Mouse (Mus musculus): ENCODE data around the gene Lamtor3. TPM values are rescaled to one million over a fixed set of nuclear protein-coding genes. Genes with fewer than 3 reads are reported as not detected.
"Not testable (repeated sequence)": the region's sequence is repeated elsewhere in the genome, so short reads cannot be mapped to it uniquely, and the experiment has no call there.

Lamtor3 gene
- polyA plus RNA-seq, 1 experiment = 41.5 TPM

- H3K4me1 ChIP-seq (ENCODE audit: control insufficient read depth, insufficient read depth, low read length) = no peaks in the 10 kb centered on the region
- DNase-seq = no peak
- H3K27me3 ChIP-seq (replicated peaks; ENCODE audit: control insufficient read depth, insufficient read depth, low read length) = no peaks in the 10 kb centered on the region
- 96% methylated on average over 4 of the region's 4 CpGs for WGBS
- H3K27ac ChIP-seq (ENCODE audit: insufficient read depth, low read depth, low read length) = no peak overlapping the region
- TF ChIP-seq CTCF (conservative IDR thresholded peaks at IDR 0.05; ENCODE audit: insufficient read depth, insufficient read length, low read depth, low read length) (no peak), POLR2A (IDR thresholded peaks at IDR 0.05; ENCODE audit: low read depth, low read length) (no peak)
- no peak overlapping the region for H3K4me3 ChIP-seq (ENCODE audit: insufficient read depth, low read depth, low read length)
- no peaks in the 10 kb centered on the region for H3K36me3 ChIP-seq (ENCODE audit: control insufficient read depth, insufficient read depth, low read length)
Observed at GRCm38 (mm10) chr3:137958352-137958751, 40.0 kb downstream of the Lamtor3 start.

- Histone ChIP-seq H3K4me3 (ENCODE audit: insufficient read depth, low read depth, low read length) (no peak overlapping the region), H3K36me3 (ENCODE audit: control insufficient read depth, insufficient read depth, low read length) (no peaks in the 10 kb centered on the region), H3K27ac (ENCODE audit: insufficient read depth, low read depth, low read length) (no peak overlapping the region), H3K4me1 (ENCODE audit: control insufficient read depth, insufficient read depth, low read length) (no peaks in the 10 kb centered on the region), H3K27me3 (replicated peaks; ENCODE audit: control insufficient read depth, insufficient read depth, low read length) (no peaks in the 10 kb centered on the region)
- 89% methylated on average over 4 of the region's 4 CpGs for WGBS
- TF ChIP-seq CTCF (conservative IDR thresholded peaks at IDR 0.05; ENCODE audit: insufficient read depth, insufficient read length, low read depth, low read length) (no peak), POLR2A (IDR thresholded peaks at IDR 0.05; ENCODE audit: low read depth, low read length) (no peak)
- no peak for DNase-seq
Observed at GRCm38 (mm10) chr3:137959456-137959855, 41.1 kb downstream of the Lamtor3 start.

GRCm38 (mm10) chr3:137961736-137962385, 43.6 kb downstream of the Lamtor3 start:
- Histone ChIP-seq H3K4me3 (ENCODE audit: insufficient read depth, low read depth, low read length) (no peak overlapping the region), H3K36me3 (ENCODE audit: control insufficient read depth, insufficient read depth, low read length) (no peaks in the 10 kb centered on the region), H3K4me1 (ENCODE audit: control insufficient read depth, insufficient read depth, low read length) (no peaks in the 10 kb centered on the region), H3K27ac (ENCODE audit: insufficient read depth, low read depth, low read length) (no peak overlapping the region), H3K27me3 (replicated peaks; ENCODE audit: control insufficient read depth, insufficient read depth, low read length) (no peaks in the 10 kb centered on the region)
- DNase-seq = no peak
- TF ChIP-seq CTCF (conservative IDR thresholded peaks at IDR 0.05; ENCODE audit: insufficient read depth, insufficient read length, low read depth, low read length) = no peak
- TF ChIP-seq POLR2A (IDR thresholded peaks at IDR 0.05; ENCODE audit: low read depth, low read length) = no peak
- 61% methylated on average over 8 of the region's 8 CpGs for WGBS

- 82% methylated on average over 8 of the region's 8 CpGs for WGBS
- Histone ChIP-seq H3K36me3 (ENCODE audit: control insufficient read depth, insufficient read depth, low read length) (no peaks in the 10 kb centered on the region), H3K4me3 (ENCODE audit: insufficient read depth, low read depth, low read length) (no peak overlapping the region), H3K4me1 (ENCODE audit: control insufficient read depth, insufficient read depth, low read length) (no peaks in the 10 kb centered on the region), H3K27me3 (replicated peaks; ENCODE audit: control insufficient read depth, insufficient read depth, low read length) (no peaks in the 10 kb centered on the region), H3K27ac (ENCODE audit: insufficient read depth, low read depth, low read length) (no peak overlapping the region)
- no peak for DNase-seq
- TF ChIP-seq CTCF (conservative IDR thresholded peaks at IDR 0.05; ENCODE audit: insufficient read depth, insufficient read length, low read depth, low read length) = no peak
- TF ChIP-seq POLR2A (IDR thresholded peaks at IDR 0.05; ENCODE audit: low read depth, low read length) = no peak
Observed at GRCm38 (mm10) chr3:137963508-137963907, 45.2 kb downstream of the Lamtor3 start.

GRCm38 (mm10) chr3:137964014-137964413, 45.7 kb downstream of the Lamtor3 start:
- WGBS = 70% methylated on average over 1 of the region's 1 CpGs
- H3K4me3 ChIP-seq (ENCODE audit: insufficient read depth, low read depth, low read length); H3K4me1 ChIP-seq (ENCODE audit: control insufficient read depth, insufficient read depth, low read length); H3K27me3 ChIP-seq (replicated peaks; ENCODE audit: control insufficient read depth, insufficient read depth, low read length); DNase-seq; H3K36me3 ChIP-seq (ENCODE audit: control insufficient read depth, insufficient read depth, low read length); H3K27ac ChIP-seq (ENCODE audit: insufficient read depth, low read depth, low read length): not testable (repeated sequence)

- TF ChIP-seq POLR2A (IDR thresholded peaks at IDR 0.05; ENCODE audit: low read depth, low read length) = no peak
- TF ChIP-seq CTCF (conservative IDR thresholded peaks at IDR 0.05; ENCODE audit: insufficient read depth, insufficient read length, low read depth, low read length) = no peak
- H3K4me3 ChIP-seq (ENCODE audit: insufficient read depth, low read depth, low read length) = no peak overlapping the region
- no peak overlapping the region for H3K27ac ChIP-seq (ENCODE audit: insufficient read depth, low read depth, low read length)
- DNase-seq = no peak
- H3K4me1 ChIP-seq (ENCODE audit: control insufficient read depth, insufficient read depth, low read length) = no peaks in the 10 kb centered on the region
- 91% methylated on average over 14 of the region's 14 CpGs for WGBS
- no peaks in the 10 kb centered on the region for H3K27me3 ChIP-seq (replicated peaks; ENCODE audit: control insufficient read depth, insufficient read depth, low read length)
- H3K36me3 ChIP-seq (ENCODE audit: control insufficient read depth, insufficient read depth, low read length) = no peaks in the 10 kb centered on the region
Observed at GRCm38 (mm10) chr3:137968105-137968819, 50.0 kb downstream of the Lamtor3 start.

- H3K4me3 ChIP-seq (ENCODE audit: insufficient read depth, low read depth, low read length) = no peak overlapping the region
- H3K4me1 ChIP-seq (ENCODE audit: control insufficient read depth, insufficient read depth, low read length) = no peaks in the 10 kb centered on the region
- no peak for TF ChIP-seq CTCF (conservative IDR thresholded peaks at IDR 0.05; ENCODE audit: insufficient read depth, insufficient read length, low read depth, low read length)
- TF ChIP-seq POLR2A (IDR thresholded peaks at IDR 0.05; ENCODE audit: low read depth, low read length) = no peak
- H3K27me3 ChIP-seq (replicated peaks; ENCODE audit: control insufficient read depth, insufficient read depth, low read length) = no peaks in the 10 kb centered on the region
- DNase-seq = peak; percentile 30
- WGBS = 60% methylated on average over 9 of the region's 9 CpGs
- H3K36me3 ChIP-seq (ENCODE audit: control insufficient read depth, insufficient read depth, low read length) = no peaks in the 10 kb centered on the region
- H3K27ac ChIP-seq (ENCODE audit: insufficient read depth, low read depth, low read length) = no peak overlapping the region
Observed at GRCm38 (mm10) chr3:137968820-137969486, 50.6 kb downstream of the Lamtor3 start.

Measured in kidney, adult 2 months (tissue).